In genomic region chr5:121839128-121839473, GRCm38 (mm10) we compare ENCODE assay signal across 8 mouse cellular contexts. TPM values are rescaled to one million over a fixed set of nuclear protein-coding genes. Genes with fewer than 3 reads are reported as not detected.
DNase-seq lines count a peak whose midpoint lies in the region; ATAC-seq and TF ChIP-seq lines count a peak whose summit lies in the region.

No protein-coding gene starts in this region.

- peaks cover 12% of the 10 kb centered on the region for H3K27me3 ChIP-seq in heart, embryonic 13.5 days (replicated peaks)
- peaks cover 9% of the 10 kb centered on the region for H3K27me3 ChIP-seq in CH12.LX (replicated peaks)
- H3K27me3 ChIP-seq in forebrain, embryonic 13.5 days, result peaks cover 86% of the 10 kb centered on the region
- peaks cover 30% of the 10 kb centered on the region for H3K27me3 ChIP-seq in liver, embryonic 12.5 days (replicated peaks)

- TF ChIP-seq RAD21 in CH12.LX (IDR thresholded peaks at IDR 0.05; ENCODE audit: low read depth, low read length), result no peak

- H3K36me3 ChIP-seq in heart, embryonic 13.5 days, result no peaks in the 10 kb centered on the region
- no peaks in the 10 kb centered on the region for H3K36me3 ChIP-seq in CH12.LX (replicated peaks in 1 of 2; ENCODE audit: control insufficient read depth in 1 of 2, insufficient read depth in 1 of 2, low read length in 1 of 2)
- H3K36me3 ChIP-seq in forebrain, embryonic 13.5 days (ENCODE audit: poor library complexity, severe bottlenecking), result no peaks in the 10 kb centered on the region
- no peaks in the 10 kb centered on the region for H3K36me3 ChIP-seq in liver, embryonic 12.5 days

- peaks cover 17% of the 10 kb centered on the region for H3K79me2 ChIP-seq in CH12.LX (replicated peaks; ENCODE audit: control insufficient read depth, extremely low read depth, insufficient read depth, poor library complexity, severe bottlenecking)

- TF ChIP-seq POLR2A in CH12.LX (IDR thresholded peaks at IDR 0.05; ENCODE audit: low read depth, low read length), result no peak

- H3K4me1 ChIP-seq in heart, embryonic 13.5 days, result peaks cover 57% of the 10 kb centered on the region
- peaks cover 10 to 32% of the 10 kb centered on the region in 2 experiments for H3K4me1 ChIP-seq in CH12.LX (ENCODE audit: control insufficient read depth in 1 of 2, insufficient read depth in 2 of 2)
- H3K4me1 ChIP-seq in forebrain, embryonic 13.5 days, result peaks cover 52% of the 10 kb centered on the region
- H3K4me1 ChIP-seq in liver, embryonic 12.5 days, result peaks cover 72% of the 10 kb centered on the region

- peak overlapping the region; percentile 90 for H3K4me3 ChIP-seq in heart, embryonic 13.5 days
- H3K4me3 ChIP-seq in CH12.LX (replicated peaks in 1 of 3; ENCODE audit: low read depth in 2 of 3, low read length in 2 of 3, poor library complexity in 1 of 3), result peak overlapping the region in 2 of 3 experiments; percentile 51 to 53
- peak overlapping the region; percentile 34 for H3K4me3 ChIP-seq in forebrain, embryonic 13.5 days
- peak overlapping the region; percentile 79 for H3K4me3 ChIP-seq in liver, embryonic 12.5 days

- no peak for ATAC-seq in heart, embryonic 13.5 days (ENCODE audit: extremely low read depth, insufficient number of reproducible peaks, low FRiP score, low TSS enrichment)
- no peak for ATAC-seq in forebrain, embryonic 13.5 days
- no peak for ATAC-seq in liver, embryonic 12.5 days

- H3K4me2 ChIP-seq in heart, embryonic 13.5 days, result peak overlapping the region; percentile 98
- peak overlapping the region; percentile 82 for H3K4me2 ChIP-seq in CH12.LX (ENCODE audit: insufficient read depth, low read depth, poor library complexity, severe bottlenecking)
- peak overlapping the region; percentile 94 for H3K4me2 ChIP-seq in forebrain, embryonic 13.5 days
- peak overlapping the region; percentile 97 for H3K4me2 ChIP-seq in liver, embryonic 12.5 days

- WGBS in heart, embryonic 13.5 days, result 27% methylated on average over 7 of the region's 7 CpGs
- WGBS in forebrain, embryonic 13.5 days, result 40% methylated on average over 7 of the region's 7 CpGs
- WGBS in liver, embryonic 12.5 days (ENCODE audit: insufficient replicate concordance), result 38% methylated on average over 7 of the region's 7 CpGs

- H3K9ac ChIP-seq in heart, embryonic 13.5 days, result peak overlapping the region; percentile 81
- peak overlapping the region; percentile 92; the same call in 1 of the 2 replicates for H3K9ac ChIP-seq in CH12.LX (ENCODE audit: insufficient read depth, low read depth)
- 0 out of 2 replicates have a peak overlapping the region, but pooled peaks have one; percentile 51 for H3K9ac ChIP-seq in forebrain, embryonic 13.5 days
- peak overlapping the region; percentile 66 for H3K9ac ChIP-seq in liver, embryonic 12.5 days

- TF ChIP-seq CTCF in CH12.LX (conservative IDR thresholded peaks at IDR 0.05 in 1 of 2, IDR thresholded peaks at IDR 0.05 in 1 of 2; ENCODE audit: low read depth in 2 of 2, low read length in 2 of 2), result no peak

- no peak for TF ChIP-seq EP300 in CH12.LX (IDR thresholded peaks at IDR 0.05; ENCODE audit: low read length)

- in situ Hi-C loops in CH12.LX (cut with MboI; ENCODE audit: low pct_ligation_motif_present, low pct_unique_long_range_greater_than_20kb, low sequenced_read_pairs), result no loop called here

- DNase-seq in heart, adult 11 months, result no peak
- DNase-seq in CH12.LX (ENCODE audit: extremely low read depth), result no peak
- DNase-seq in urinary bladder, postnatal 14 days (ENCODE audit: low spot score), result no peak
- no peak for DNase-seq in layer of hippocampus, adult 9-10 months (ENCODE audit: low spot score)
- no peak for DNase-seq in adrenal gland, postnatal 36 days

- dilution Hi-C loops in CH12.LX (cut with MboI; ENCODE audit: extremely low pct_ligation_motif_present, extremely low pct_unique_long_range_greater_than_20kb, low sequenced_read_pairs), result no loop called here

- H3K27ac ChIP-seq in heart, embryonic 13.5 days (replicated peaks), result peak overlapping the region; percentile 88
- H3K27ac ChIP-seq in CH12.LX (ENCODE audit: insufficient read depth, low read depth), result peak overlapping the region; percentile 25; the same call in 1 of the 2 replicates
- no peak overlapping the region for H3K27ac ChIP-seq in forebrain, embryonic 13.5 days
- H3K27ac ChIP-seq in liver, embryonic 12.5 days, result peak overlapping the region; percentile 87

- no peaks in the 10 kb centered on the region for H3K9me3 ChIP-seq in heart, embryonic 13.5 days
- peaks cover 8% of the 10 kb centered on the region for H3K9me3 ChIP-seq in CH12.LX (replicated peaks; ENCODE audit: low read length)
- no peaks in the 10 kb centered on the region; the same call in 1 of the 2 replicates for H3K9me3 ChIP-seq in forebrain, embryonic 13.5 days (replicated peaks)
- no peaks in the 10 kb centered on the region for H3K9me3 ChIP-seq in liver, embryonic 12.5 days (replicated peaks)

TF ChIP-seq in CH12.LX, 34 proteins besides CTCF, POLR2A, EP300 and RAD21:
- TF ChIP-seq GABPA (IDR thresholded peaks at IDR 0.05; ENCODE audit: insufficient replicate concordance, low read depth, low read length) (no peak), USF1 (IDR thresholded peaks at IDR 0.05; ENCODE audit: low read depth, low read length) (no peak), TBP (conservative IDR thresholded peaks at IDR 0.05; ENCODE audit: low read depth, low read length) (no peak), CHD1 (IDR thresholded peaks at IDR 0.05; ENCODE audit: low read depth, low read length) (no peak), KAT2A (IDR thresholded peaks at IDR 0.05; ENCODE audit: insufficient replicate concordance, low read length) (no peak; the same call in 1 of the 2 replicates), PAX5 (IDR thresholded peaks at IDR 0.05; ENCODE audit: low read length) (no peak), ETS1 (conservative IDR thresholded peaks at IDR 0.05; ENCODE audit: low read depth, low read length) (no peak), NELFE (IDR thresholded peaks at IDR 0.05; ENCODE audit: low read depth, low read length) (no peak), ZMIZ1 (IDR thresholded peaks at IDR 0.05; ENCODE audit: low read depth, low read length) (no peak), SMC3 (IDR thresholded peaks at IDR 0.05; ENCODE audit: low read depth, low read length) (no peak), ELF1 (IDR thresholded peaks at IDR 0.05; ENCODE audit: low read depth, low read length) (no peak), CHD2 (IDR thresholded peaks at IDR 0.05; ENCODE audit: low read length) (no peak), MYC (IDR thresholded peaks at IDR 0.05; ENCODE audit: low read depth, low read length) (no peak), MAFK (IDR thresholded peaks at IDR 0.05; ENCODE audit: insufficient replicate concordance, low read length) (no peak), MAX (IDR thresholded peaks at IDR 0.05; ENCODE audit: low read length) (no peak), ZNF384 (IDR thresholded peaks at IDR 0.05; ENCODE audit: low read depth, low read length) (no peak)

RNA-seq across cellular contexts. Expression of gene Sh2b3, which starts 1.7 kb away (rescaled TPM):
- 13.3 and 14.7 TPM in 2 replicates for polyA plus RNA-seq in heart, embryonic 13.5 days (2015; fragmentation: Nextera tagmentation; extraction: Ambion mirVana)
- 27.8 and 35.4 TPM in 2 replicates for total RNA-seq in CH12.LX (2012; rRNA removed)
- total RNA-seq in CH12.LX (2014; rRNA removed), result 21.3 and 22.8 TPM in 2 replicates
- 32.4 and 38.3 TPM in 2 replicates for polyA plus RNA-seq in CH12.LX (2012; ENCODE audit: insufficient read length, low read depth)
- polyA plus RNA-seq in forebrain, embryonic 13.5 days (2015; fragmentation: Nextera tagmentation; extraction: Ambion mirVana), result 4.7 and 4.8 TPM in 2 replicates
- 13.0 TPM in 2 replicates for polyA plus RNA-seq in liver, embryonic 12.5 days (2016; fragmentation: Nextera tagmentation; extraction: Ambion mirVana)
- total RNA-seq in adrenal gland, postnatal 36 days (2021), result 10 to 100 TPM; 33.7 to 34.8 TPM

RNA-seq across cellular contexts. Expression of gene Pheta1, which starts 9.7 kb away (rescaled TPM):
- polyA plus RNA-seq in heart, embryonic 13.5 days (2015; fragmentation: Nextera tagmentation; extraction: Ambion mirVana), result 14.9 and 17.2 TPM in 2 replicates
- total RNA-seq in CH12.LX (2012; rRNA removed) (3.7 and 4.5 TPM in 2 replicates), CH12.LX (2014; rRNA removed) (1.8 and 2.0 TPM in 2 replicates)
- 1.2 and 1.4 TPM in 2 replicates for polyA plus RNA-seq in CH12.LX (2012; ENCODE audit: insufficient read length, low read depth)
- polyA plus RNA-seq in forebrain, embryonic 13.5 days (2015; fragmentation: Nextera tagmentation; extraction: Ambion mirVana), result 46.8 and 50.7 TPM in 2 replicates
- 6.6 and 7.3 TPM in 2 replicates for polyA plus RNA-seq in liver, embryonic 12.5 days (2016; fragmentation: Nextera tagmentation; extraction: Ambion mirVana)
- total RNA-seq in adrenal gland, postnatal 36 days (2021), result 1 to 10 TPM; 5.5 to 7.0 TPM

Comparison
In these comparisons a context has a peak if more than half of its experiments do, and no peak if none do; other contexts are left out.
1. H3K4me3 ChIP-seq: peak in every context shown above with its lines; median percentile 90 in heart, embryonic 13.5 days; 79 in liver, embryonic 12.5 days; 52 in CH12.LX; 34 in forebrain, embryonic 13.5 days.